Mouse (Mus musculus) heart, adult 9 months (tissue): ENCODE results near the gene Gabrg1.

Experiments
- DNase-seq, 2 experiments: peaks; one replicate each; pipeline ENCODE4 v3.0.0; 2022; ENCODE audit warnings: low spot score in 2 of 2

The Gabrg1 gene

GRCm38 (mm10) chr5:70842192-70843095 is at the start of gene Gabrg1:
Gene Gabrg1, minus strand, starts transcription at chr5:70842617.
- no peak for DNase-seq

- DNase-seq = no peak
Measured at GRCm38 (mm10) chr5:70884026-70884425, 41.6 kb upstream of the Gabrg1 start.

DNA sequence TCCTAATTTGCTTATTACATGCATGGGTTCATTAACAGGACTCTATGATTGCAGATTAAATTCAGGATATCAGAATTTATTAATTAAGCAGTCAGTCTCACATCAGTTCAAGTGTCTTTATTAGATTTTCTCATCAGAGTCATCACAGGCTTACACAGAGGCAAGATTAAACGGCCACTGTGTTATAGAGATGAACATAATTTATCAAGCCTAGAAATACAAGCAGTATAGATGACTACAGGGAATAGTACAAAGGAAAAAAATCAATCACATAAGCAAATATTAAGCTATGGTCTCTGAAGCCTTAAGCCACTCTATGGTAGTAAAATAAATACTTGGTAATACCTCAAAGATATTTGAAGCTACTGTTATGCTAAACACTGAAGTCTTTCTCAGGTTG is 27.7 kb upstream of the Gabrg1 start:
- DNase-seq = no peak

DNA sequence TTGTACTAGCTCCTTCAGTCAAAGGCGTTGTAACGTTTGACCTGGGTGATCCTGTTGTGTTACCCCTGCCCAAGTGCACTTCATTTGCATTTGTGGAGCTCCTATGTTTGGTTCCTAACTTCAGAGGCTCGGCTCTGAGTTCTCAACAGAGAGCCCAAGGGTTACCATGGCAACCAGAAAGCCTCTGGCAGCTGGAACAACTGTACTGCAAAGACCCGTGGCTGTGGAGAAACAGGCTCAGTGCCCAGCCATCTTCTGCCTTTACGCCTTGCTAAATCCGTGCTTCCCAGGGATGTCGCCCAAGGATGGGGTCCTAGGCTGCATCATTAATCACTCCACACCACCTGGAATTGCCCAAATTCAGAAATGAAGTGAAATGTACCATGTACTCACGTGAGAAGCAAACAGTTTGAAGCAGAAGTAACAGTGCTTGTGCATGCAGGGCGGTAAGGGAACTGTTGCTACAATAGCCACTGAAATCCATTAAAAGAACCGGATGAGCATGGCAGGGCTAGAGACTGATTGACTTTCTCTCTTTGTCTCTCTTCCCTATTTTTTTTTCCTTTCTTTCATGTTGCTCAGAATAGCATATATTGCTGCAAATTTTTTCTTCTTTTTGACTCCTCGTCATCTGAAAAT is 798 bp upstream of the Gabrg1 start:
- no peak for DNase-seq

DNA sequence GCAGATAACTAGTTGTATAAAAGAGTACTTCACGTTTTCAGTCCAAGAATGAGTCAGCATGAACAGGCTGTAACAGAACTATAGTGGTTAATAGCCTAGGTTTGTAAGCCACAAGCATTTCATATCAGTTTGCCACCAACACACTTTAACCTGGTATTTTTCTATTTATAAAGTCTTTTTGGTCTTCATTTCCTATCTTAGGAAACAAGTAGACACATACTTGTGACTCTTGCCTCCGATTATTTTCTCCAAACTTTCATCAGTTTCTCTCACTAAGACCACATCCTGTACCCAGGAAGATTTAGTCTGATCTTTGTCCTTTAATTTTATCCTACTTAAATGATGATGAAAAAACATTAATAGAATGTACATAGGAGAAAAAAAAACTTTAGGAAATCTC is 23.7 kb downstream of the Gabrg1 start:
- DNase-seq = no peak

DNA sequence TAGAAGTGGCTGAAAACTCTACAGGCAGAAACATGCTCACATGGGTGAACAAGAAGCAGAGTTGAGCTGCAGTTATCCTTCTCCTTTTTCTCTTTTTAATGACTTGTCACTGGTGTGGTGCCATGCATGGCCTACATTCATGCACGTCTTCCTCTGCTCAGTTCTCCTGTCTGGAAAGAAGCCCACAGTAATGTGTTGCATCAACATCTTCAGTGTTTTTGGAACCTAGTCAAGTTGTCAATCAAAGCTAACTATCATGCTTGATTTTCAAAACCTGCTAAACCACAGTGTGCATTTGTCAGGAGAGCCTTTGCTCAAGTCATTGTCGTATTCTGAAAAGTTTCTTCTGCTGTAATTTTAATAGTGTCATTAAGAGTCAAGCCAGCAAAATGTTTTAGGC is 106.3 kb downstream of the Gabrg1 start:
- DNase-seq = no peak

- no peak for DNase-seq
Measured at GRCm38 (mm10) chr5:70704361-70704760, 138.1 kb downstream of the Gabrg1 start.
